Mouse (Mus musculus) c-Kit-positive CD71-positive TER-119-negative erythroid progenitor cells, embryonic 14.5 days (primary cell): ENCODE measurements around the gene Hnrnph3.

ENCODE experiments used
- DNase-seq: peaks from one replicate; pipeline ENCODE4 v3.0.0-alpha.2; 2013; ENCODE audit warnings: low read depth

Hnrnph3 gene

DNA sequence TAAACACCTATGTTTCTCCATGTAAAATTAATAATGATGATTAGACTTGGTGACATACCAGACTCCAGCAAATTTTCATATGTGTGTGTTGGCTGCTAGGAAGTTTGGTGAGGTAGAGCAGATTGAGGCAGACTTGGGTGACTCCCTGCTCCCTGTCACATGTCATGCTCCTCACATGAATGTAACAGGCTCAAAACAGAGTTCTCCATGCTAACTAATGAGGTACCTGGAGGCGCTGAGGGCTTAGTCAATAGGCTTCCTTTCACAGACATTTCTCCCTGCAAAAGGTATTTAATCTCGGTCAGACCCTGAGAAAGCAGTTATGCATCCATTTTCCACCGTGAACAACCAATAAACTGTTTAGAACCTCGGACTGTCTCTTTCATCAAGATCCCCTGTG lies 4.4 kb upstream of the Hnrnph3 start:
- no peak for DNase-seq

DNA sequence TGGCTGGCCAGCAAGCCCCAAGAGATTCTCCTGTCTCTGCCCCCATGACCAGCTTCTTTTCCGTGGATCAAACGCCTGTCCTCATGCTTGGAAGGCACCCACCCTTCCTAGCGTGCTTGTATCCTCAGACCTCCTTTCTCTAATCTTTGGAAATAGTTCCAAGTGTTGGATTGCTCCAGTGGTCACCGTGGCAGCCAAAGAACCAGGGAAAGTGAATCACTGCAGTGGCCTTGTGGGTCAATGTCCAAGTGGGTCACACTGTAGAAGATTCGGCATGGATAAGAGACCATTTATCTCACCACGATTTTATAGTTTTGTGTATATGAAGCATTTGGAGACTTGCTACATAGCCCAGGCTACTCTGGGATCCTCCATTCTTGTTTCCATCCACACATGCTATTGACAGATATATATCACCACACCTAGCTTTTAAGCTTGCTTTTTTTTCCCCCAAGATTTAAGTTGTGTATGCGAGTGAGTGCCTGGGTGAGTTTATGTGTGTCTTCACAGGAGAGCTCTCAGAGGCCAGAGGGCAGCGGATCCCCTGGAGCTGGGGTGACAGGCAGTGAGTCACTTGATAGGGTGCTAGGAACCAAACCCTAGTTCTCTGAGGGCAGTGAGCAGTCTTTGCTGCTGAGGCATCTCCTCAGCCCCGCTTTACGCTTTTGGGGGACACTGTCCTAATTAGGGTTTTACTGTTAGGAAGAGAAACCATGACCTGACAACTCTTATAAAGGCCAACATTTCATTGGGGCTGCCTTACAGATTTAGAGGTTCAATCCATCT lies 3.6 kb upstream of the Hnrnph3 start:
- no peak for DNase-seq

- no peak for DNase-seq
Observed at GRCm38 (mm10) chr10:63026795-63027160, 2.8 kb upstream of the Hnrnph3 start.

DNA sequence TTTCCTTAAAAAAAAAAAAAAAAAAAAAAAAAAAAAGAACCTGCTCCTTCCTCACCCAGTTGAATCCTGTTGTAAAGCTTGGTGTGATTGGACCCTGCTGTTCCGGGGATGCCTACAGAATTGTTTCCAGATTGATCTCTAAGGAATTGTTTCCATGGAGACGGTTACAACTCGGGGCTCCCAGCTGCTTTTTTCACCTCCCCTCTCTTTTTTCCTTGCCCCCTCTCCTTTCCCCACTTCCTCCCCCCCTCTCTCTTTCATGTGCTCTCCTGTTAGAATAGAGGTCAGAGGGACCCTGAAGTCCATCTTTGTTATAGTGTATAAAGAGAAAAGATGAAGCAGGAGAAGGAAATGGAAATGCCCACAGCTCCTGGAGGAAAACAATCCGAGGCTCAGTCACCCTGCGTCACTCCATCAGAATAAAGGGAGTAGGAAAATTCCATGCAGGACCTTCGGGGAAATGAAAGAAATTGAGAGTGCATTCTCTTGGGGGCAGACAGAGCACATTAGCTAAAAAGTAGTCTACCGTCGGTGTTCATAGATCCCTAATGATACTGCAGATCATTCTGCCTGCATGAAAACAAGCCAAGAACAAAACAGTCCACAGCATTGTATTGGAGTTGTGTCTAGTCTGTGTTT lies 2.3 kb upstream of the Hnrnph3 start:
- DNase-seq = no peak

DNA sequence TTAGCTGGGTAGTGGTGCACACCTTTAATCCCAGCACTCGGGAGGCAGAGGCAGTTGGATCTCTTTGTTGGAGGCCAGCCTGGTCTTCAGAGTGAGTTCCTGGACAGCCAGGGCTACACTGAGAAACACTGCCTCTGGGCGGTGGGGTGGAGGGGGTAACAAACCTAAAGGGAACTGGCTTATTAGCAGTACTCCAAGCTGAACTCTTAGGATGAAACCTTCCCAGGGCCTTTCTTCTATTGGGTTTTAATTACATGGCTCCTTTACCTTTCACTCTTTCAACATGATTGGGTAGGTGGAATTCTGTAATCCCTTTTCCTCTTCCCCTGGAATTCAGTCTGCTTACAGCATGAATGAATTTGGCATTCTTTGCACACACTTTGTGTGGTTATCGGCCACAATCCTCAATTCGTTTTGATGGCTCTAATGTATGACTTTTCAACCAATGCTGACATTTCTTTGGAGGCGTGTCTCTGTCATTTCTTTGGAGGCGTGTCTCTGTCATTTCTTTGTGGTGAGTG lies 1.5 kb upstream of the Hnrnph3 start:
- DNase-seq = no peak

- DNase-seq = no peak
Observed at GRCm38 (mm10) chr10:63025016-63025415, 999 bp upstream of the Hnrnph3 start.

GRCm38 (mm10) chr10:63024580-63024910 lies 528 bp upstream of the Hnrnph3 start:
- no peak for DNase-seq

DNA sequence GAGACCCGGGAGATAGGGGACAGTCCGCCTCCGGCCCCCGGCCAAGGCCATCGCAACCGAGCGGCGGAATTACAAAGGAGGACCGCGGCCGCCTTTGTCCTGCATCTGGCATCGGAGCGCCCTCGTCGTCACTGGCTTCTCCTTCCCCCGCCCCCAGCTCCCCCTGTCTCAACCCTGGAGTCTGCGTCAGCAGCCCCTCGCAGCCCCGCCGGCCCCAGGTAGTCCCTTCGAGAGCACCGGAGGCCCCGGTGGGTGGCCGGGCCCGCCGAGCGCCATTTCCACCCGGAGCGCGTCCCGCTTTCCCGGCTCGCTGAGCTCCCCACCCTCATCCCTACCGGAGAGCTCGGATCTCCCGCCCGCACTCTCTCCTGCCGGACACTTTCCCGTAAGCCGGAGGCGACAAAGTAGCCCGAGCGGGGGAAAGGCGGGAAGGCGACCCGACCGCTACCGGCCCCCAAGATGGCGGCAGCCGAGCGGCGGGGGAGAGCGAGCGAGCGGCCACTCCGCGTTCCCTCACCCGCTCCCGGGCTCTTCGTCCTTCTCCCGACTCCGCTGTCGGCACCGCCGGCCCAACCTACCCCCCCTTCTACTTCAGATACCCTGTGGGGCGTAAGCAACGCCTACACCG lies 782 bp downstream of the Hnrnph3 start:
- DNase-seq = no peak

GRCm38 (mm10) chr10:63022541-63023120 lies 1.4 kb downstream of the Hnrnph3 start:
- DNase-seq = no peak

DNA sequence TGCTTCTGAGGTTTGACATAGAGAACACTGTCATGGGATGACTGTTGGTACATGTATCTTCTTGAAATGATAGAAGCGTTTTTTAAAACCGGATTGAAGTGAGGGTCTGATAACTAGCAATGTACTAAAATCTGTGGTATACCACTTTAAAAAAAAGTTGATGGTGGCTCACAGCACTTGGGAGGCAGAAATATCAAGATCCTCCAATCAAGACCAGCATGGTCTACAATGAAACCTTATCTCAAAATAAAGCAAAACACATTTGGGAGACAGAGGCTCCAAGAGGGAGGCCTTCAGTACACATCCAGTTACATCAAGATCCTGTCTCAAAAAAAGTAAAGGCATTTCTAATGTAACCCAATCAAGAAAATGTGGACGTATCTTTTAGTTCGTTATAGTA lies 2.3 kb downstream of the Hnrnph3 start:
- no peak for DNase-seq

DNA sequence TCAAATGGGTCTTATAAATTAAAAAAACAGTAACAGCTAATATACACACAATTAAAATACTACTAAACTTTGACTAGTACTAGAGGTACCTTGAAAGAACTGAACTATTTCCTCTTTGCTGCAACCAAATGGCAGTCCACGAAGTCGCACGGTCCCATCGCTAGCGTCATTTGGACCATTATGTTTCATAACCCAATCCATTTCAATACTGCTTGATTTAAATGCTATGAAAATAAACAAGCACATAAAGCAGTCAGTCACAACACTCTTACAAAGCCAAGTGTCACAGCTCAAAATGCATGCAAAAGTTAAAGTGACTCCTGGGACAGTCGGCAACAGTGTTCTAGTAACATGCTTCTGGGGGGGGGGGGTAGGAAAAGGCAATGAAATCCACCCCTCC lies 4.7 kb downstream of the Hnrnph3 start:
- DNase-seq = no peak

DNA sequence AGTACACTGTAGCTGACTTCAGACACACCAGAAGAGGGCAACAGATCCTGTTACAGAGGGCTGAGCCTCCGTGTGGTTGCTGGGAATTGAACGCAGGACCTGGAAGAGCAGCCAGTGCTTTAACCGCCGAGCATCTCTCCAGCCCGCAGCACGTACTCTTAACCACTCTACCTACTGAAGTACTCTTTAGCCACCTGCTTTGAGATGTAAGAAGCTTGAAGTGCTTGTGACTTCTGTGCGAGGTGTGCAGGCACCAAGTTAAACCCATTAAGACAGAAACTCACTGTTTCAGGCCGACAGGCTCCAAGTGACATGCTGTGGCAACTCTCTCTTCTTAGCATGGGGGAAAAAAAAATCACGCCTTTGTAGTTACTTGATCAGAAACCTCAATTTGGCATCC lies 9.8 kb downstream of the Hnrnph3 start:
- DNase-seq = no peak

- no peak for DNase-seq
Observed at GRCm38 (mm10) chr10:63013476-63013875, 10.5 kb downstream of the Hnrnph3 start.

DNA sequence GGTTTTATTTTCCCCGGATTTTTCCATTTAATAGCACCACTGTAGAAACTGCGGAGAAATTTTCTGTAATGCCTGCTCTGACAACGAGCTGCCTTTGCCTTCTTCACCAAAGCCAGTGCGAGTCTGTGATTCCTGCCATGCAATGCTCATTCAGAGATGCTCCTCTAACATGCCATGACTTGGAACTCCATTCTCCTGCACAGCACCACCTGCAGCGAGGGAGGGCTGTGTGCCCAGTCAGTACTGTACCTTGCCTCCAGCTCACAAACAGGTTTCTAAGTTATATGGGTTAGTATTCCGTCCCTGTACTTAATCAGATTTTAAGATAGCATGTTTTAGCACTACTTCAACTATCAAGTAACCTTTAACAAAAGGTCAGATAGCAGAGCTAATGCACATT lies 12.5 kb downstream of the Hnrnph3 start:
- DNase-seq = no peak

- no peak for DNase-seq
Observed at GRCm38 (mm10) chr10:63010268-63010667, 13.7 kb downstream of the Hnrnph3 start.

DNA sequence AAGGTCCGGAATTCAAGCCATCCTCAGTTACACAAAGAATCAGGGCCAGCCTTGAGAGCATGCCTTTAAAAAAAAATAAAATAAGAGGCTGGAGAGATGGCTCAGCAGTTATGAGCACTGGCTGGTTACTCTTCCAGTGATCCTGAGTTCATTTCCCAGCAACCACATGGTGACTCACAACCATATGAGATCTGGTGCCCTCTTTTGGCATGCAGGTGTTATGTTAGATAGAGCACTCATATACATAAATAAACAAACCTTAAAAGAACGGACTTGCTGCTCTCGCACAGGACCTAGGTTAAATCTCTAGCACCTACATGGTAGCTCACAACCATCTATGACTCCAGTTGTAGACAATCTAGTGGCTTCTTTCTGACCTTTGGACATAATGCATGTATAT lies 15.8 kb downstream of the Hnrnph3 start:
- no peak for DNase-seq

- no peak for DNase-seq
Observed at GRCm38 (mm10) chr10:63004556-63004955, 19.5 kb downstream of the Hnrnph3 start.

- DNase-seq = no peak
Observed at GRCm38 (mm10) chr10:63003252-63003651, 20.8 kb downstream of the Hnrnph3 start.

- no peak for DNase-seq
Observed at GRCm38 (mm10) chr10:63000584-63000983, 23.4 kb downstream of the Hnrnph3 start.

DNA sequence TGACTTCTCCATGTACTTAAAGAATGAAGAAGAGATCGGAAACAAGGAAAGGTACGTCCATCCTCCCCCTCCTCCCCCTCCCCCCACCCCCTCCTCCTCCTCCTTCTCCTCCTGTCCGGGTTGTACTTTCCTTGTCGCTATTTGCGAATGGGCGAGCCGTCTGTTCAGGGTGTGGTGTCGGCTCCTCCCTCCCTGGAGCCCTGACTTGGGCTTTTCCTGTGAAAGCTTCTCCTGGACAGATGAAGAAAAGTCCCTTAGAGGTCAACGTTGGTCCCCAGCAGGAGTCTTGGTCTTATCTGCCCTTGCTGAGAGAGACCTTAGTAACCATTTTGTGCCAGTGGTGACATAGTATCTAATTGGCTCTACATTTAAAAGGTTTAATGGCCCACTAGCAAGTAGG lies 30.0 kb downstream of the Hnrnph3 start:
- DNase-seq = no peak

GRCm38 (mm10) chr10:62990636-62991035 lies 33.4 kb downstream of the Hnrnph3 start:
- no peak for DNase-seq

GRCm38 (mm10) chr10:62987341-62987740 lies 36.7 kb downstream of the Hnrnph3 start:
- DNase-seq = peak; percentile 51

DNA sequence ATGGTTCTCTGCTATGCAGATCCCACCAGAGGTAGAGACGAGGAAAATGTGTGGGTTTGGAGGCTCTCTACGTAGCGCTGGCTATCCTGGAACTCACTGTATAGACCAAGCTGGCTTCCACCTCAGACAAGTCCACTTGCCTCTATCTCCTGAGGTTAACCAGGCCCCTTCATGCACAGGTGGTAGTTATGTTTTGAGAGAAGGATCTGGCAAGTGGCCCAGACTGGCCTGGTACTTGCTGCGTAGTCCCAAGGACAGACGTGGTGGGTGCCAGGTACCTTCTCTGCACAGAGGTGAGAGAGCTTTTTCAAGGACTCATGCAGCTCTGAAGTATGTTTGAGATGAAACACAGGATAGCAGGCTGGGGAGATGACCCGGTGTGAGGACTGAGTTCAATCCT lies 39.5 kb downstream of the Hnrnph3 start:
- DNase-seq = no peak
